Mouse (Mus musculus) limb, embryonic 13.5 days (tissue): ENCODE measurements around the gene Safb2. TPM values are rescaled to one million over a fixed set of nuclear protein-coding genes. Genes with fewer than 3 reads are reported as not detected.

ENCODE experiments used
- ATAC-seq: fragments of 200-750 bp; cut with Nextera tagmentation; 2 replicates; pipeline ENCODE4 v1.8.0; 2017; ENCODE audit warnings: low read depth, moderate number of reproducible peaks, moderate TSS enrichment; ENCODE audit not compliant: low FRiP score
- H3K27ac ChIP-seq: fragments of 300-500 bp; sonication (generic); 2 replicates; pipeline ENCODE4 v1.5.1; 2015; ENCODE audit warnings: inconsistent platforms, mild to moderate bottlenecking, moderate library complexity
- H3K27me3 ChIP-seq: fragments of 300-500 bp; sonication (generic); 2 replicates; pipeline ENCODE4 v1.6.1; 2015; ENCODE audit warnings: mild to moderate bottlenecking, inconsistent platforms
- H3K36me3 ChIP-seq: fragments of 300-500 bp; sonication (generic); 2 replicates; pipeline ENCODE4 v1.6.1; 2015; ENCODE audit warnings: inconsistent platforms, mild to moderate bottlenecking, moderate library complexity
- H3K4me1 ChIP-seq: fragments of 300-500 bp; sonication (generic); 2 replicates; pipeline ENCODE4 v1.6.1; 2015; ENCODE audit warnings: inconsistent platforms
- H3K4me2 ChIP-seq: fragments of 300-500 bp; sonication (generic); replicated peaks from 2 replicates; pipeline ENCODE4 v1.6.1; 2015; ENCODE audit warnings: inconsistent platforms, mild to moderate bottlenecking, moderate library complexity
- H3K4me3 ChIP-seq: fragments of 300-500 bp; sonication (generic); 2 replicates; pipeline ENCODE4 v1.5.1; 2015; ENCODE audit warnings: moderate library complexity, mild to moderate bottlenecking, inconsistent platforms
- H3K9ac ChIP-seq: fragments of 300-500 bp; sonication (generic); 2 replicates; pipeline ENCODE4 v1.6.1; 2015; ENCODE audit warnings: mild to moderate bottlenecking, inconsistent platforms
- H3K9me3 ChIP-seq: fragments of 300-500 bp; sonication (generic); 2 replicates; pipeline ENCODE4 v1.6.1; 2016; ENCODE audit warnings: inconsistent platforms
- WGBS: fragments of 180-500 bp; shearing (Covaris S2); methylation state at CpG from one replicate; pipeline ENCODE4 v1.1.7; 2015; 5-methylcytosine and 5-hydroxymethylcytosine counted together
- polyA plus RNA-seq: library from polyadenylated mRNA; unstranded; fragments of >200 nt; fragmentation: Nextera tagmentation; extraction: Ambion mirVana; gene quantifications from 2 replicates; pipeline ENCODE4 v1.2.1, GENCODE M21; 2015

The Safb2 gene
- polyA plus RNA-seq, 1 experiment from 2014 or later = 91.4 TPM

- WGBS = 92% methylated on average over 4 of the region's 4 CpGs
- Histone ChIP-seq H3K27me3 (no peaks in the 10 kb centered on the region), H3K9ac (no peak overlapping the region), H3K4me3 (no peak overlapping the region), H3K4me1 (no peaks in the 10 kb centered on the region), H3K4me2 (no peak overlapping the region), H3K36me3 (peaks cover 98% of the 10 kb centered on the region), H3K9me3 (no peaks in the 10 kb centered on the region), H3K27ac (no peak overlapping the region)
- ATAC-seq = no peak
Measured at GRCm38 (mm10) chr17:56570287-56570686, 14.1 kb downstream of the Safb2 start.

- Histone ChIP-seq H3K4me1 (no peaks in the 10 kb centered on the region), H3K9ac (no peak overlapping the region), H3K27ac (no peak overlapping the region), H3K27me3 (no peaks in the 10 kb centered on the region), H3K9me3 (no peaks in the 10 kb centered on the region), H3K36me3 (peaks cover 100% of the 10 kb centered on the region), H3K4me2 (no peak overlapping the region), H3K4me3 (no peak overlapping the region)
- ATAC-seq = no peak
- WGBS = 95% methylated on average over 4 of the region's 4 CpGs
Measured at GRCm38 (mm10) chr17:56567370-56567769, 17.0 kb downstream of the Safb2 start.

- peaks cover 100% of the 10 kb centered on the region for H3K36me3 ChIP-seq
- WGBS = 92% methylated on average over 5 of the region's 5 CpGs
- H3K27ac ChIP-seq = no peak overlapping the region
- no peaks in the 10 kb centered on the region for H3K27me3 ChIP-seq
- H3K4me1 ChIP-seq = no peaks in the 10 kb centered on the region
- no peak overlapping the region for H3K4me2 ChIP-seq
- no peaks in the 10 kb centered on the region for H3K9me3 ChIP-seq
- no peak overlapping the region for H3K9ac ChIP-seq
- no peak overlapping the region for H3K4me3 ChIP-seq
- ATAC-seq = no peak
Measured at GRCm38 (mm10) chr17:56566918-56567317, 17.5 kb downstream of the Safb2 start.

GRCm38 (mm10) chr17:56566293-56566692 is 18.1 kb downstream of the Safb2 start:
- ATAC-seq = no peak
- H3K27ac ChIP-seq = no peak overlapping the region
- H3K36me3 ChIP-seq = peaks cover 100% of the 10 kb centered on the region
- no peaks in the 10 kb centered on the region for H3K4me1 ChIP-seq
- WGBS = 94% methylated on average over 29 of the region's 29 CpGs
- H3K4me3 ChIP-seq = no peak overlapping the region
- H3K9me3 ChIP-seq = no peaks in the 10 kb centered on the region
- H3K4me2 ChIP-seq = no peak overlapping the region
- no peaks in the 10 kb centered on the region for H3K27me3 ChIP-seq
- H3K9ac ChIP-seq = no peak overlapping the region

GRCm38 (mm10) chr17:56561866-56562265 is 22.5 kb downstream of the Safb2 start:
- no peak for ATAC-seq
- Histone ChIP-seq H3K4me2 (no peak overlapping the region), H3K4me1 (no peaks in the 10 kb centered on the region), H3K9me3 (no peaks in the 10 kb centered on the region), H3K27me3 (no peaks in the 10 kb centered on the region), H3K27ac (no peak overlapping the region), H3K36me3 (peaks cover 62% of the 10 kb centered on the region), H3K9ac (no peak overlapping the region), H3K4me3 (no peak overlapping the region)
- 91% methylated on average over 2 of the region's 2 CpGs for WGBS

- no peak overlapping the region for H3K4me3 ChIP-seq
- WGBS = 81% methylated on average over 1 of the region's 1 CpGs
Measured at GRCm38 (mm10) chr17:56560131-56560530, 24.3 kb downstream of the Safb2 start.

GRCm38 (mm10) chr17:56559386-56559785 is 25.0 kb downstream of the Safb2 start:
- Histone ChIP-seq H3K4me3 (no peak overlapping the region), H3K9me3 (no peaks in the 10 kb centered on the region), H3K27me3 (no peaks in the 10 kb centered on the region), H3K36me3 (peaks cover 38% of the 10 kb centered on the region), H3K27ac (no peak overlapping the region), H3K9ac (no peak overlapping the region), H3K4me2 (no peak overlapping the region), H3K4me1 (no peaks in the 10 kb centered on the region)
- ATAC-seq = no peak
- WGBS = 75% methylated on average over 3 of the region's 3 CpGs

More at GRCm38 (mm10) chr17:56560131-56560530, 24.3 kb downstream of the Safb2 start:
- Histone ChIP-seq H3K27ac (no peak overlapping the region), H3K9ac (no peak overlapping the region), H3K36me3 (peaks cover 45% of the 10 kb centered on the region), H3K27me3 (no peaks in the 10 kb centered on the region), H3K4me2 (no peak overlapping the region), H3K9me3 (no peaks in the 10 kb centered on the region), H3K4me1 (no peaks in the 10 kb centered on the region)
- ATAC-seq = no peak

GRCm38 (mm10) chr17:56558448-56558847 is 25.9 kb downstream of the Safb2 start:
- Histone ChIP-seq H3K9me3 (no peaks in the 10 kb centered on the region), H3K4me2 (no peak overlapping the region), H3K4me1 (no peaks in the 10 kb centered on the region), H3K27ac (no peak overlapping the region), H3K9ac (no peak overlapping the region), H3K4me3 (no peak overlapping the region), H3K27me3 (no peaks in the 10 kb centered on the region), H3K36me3 (peaks cover 28% of the 10 kb centered on the region)
- 25% methylated on average over 3 of the region's 3 CpGs for WGBS
- peak; percentile 46; the same call in 1 of the 2 replicates for ATAC-seq

- H3K9ac ChIP-seq = no peak within 1 kb of the TSS
- no peak within 1 kb of the TSS for H3K4me3 ChIP-seq
- no peak for ATAC-seq
- 72% methylated on average over 20 of the region's 20 CpGs for WGBS
- no peak within 1 kb of the TSS for H3K27ac ChIP-seq
- H3K36me3 ChIP-seq = no peaks in the 10 kb centered on the region
- H3K27me3 ChIP-seq = no peaks in the 10 kb centered on the region
- no peak within 1 kb of the TSS for H3K4me2 ChIP-seq
- H3K9me3 ChIP-seq = no peaks in the 10 kb centered on the region
- no peaks in the 10 kb centered on the region for H3K4me1 ChIP-seq
Measured at GRCm38 (mm10) chr17:56554122-56554551, 30.2 kb downstream of the Safb2 start, which contains the start of gene Gm20219. Gm20219 (minus strand) TSS chr17:56554387.

- Histone ChIP-seq H3K27me3 (no peaks in the 10 kb centered on the region), H3K4me3 (no peak overlapping the region), H3K4me2 (no peak overlapping the region), H3K27ac (no peak overlapping the region), H3K4me1 (no peaks in the 10 kb centered on the region), H3K36me3 (no peaks in the 10 kb centered on the region), H3K9me3 (no peaks in the 10 kb centered on the region), H3K9ac (no peak overlapping the region)
- WGBS = 63% methylated on average over 5 of the region's 5 CpGs
- ATAC-seq = no peak
Measured at GRCm38 (mm10) chr17:56552781-56553363, 31.5 kb downstream of the Safb2 start.

GRCm38 (mm10) chr17:56551841-56552581 is 32.4 kb downstream of the Safb2 start:
- no peak overlapping the region for H3K9ac ChIP-seq
- WGBS = 76% methylated on average over 6 of the region's 6 CpGs
- ATAC-seq = no peak
- H3K27me3 ChIP-seq = no peaks in the 10 kb centered on the region
- H3K4me1 ChIP-seq = no peaks in the 10 kb centered on the region
- H3K9me3 ChIP-seq = no peaks in the 10 kb centered on the region
- H3K4me3 ChIP-seq = no peak overlapping the region
- no peak overlapping the region for H3K4me2 ChIP-seq
- H3K36me3 ChIP-seq = no peaks in the 10 kb centered on the region
- no peak overlapping the region for H3K27ac ChIP-seq

- H3K9ac ChIP-seq = no peak overlapping the region
- H3K27ac ChIP-seq = no peak overlapping the region
- no peak overlapping the region for H3K4me3 ChIP-seq
- H3K36me3 ChIP-seq = no peaks in the 10 kb centered on the region
- no peak overlapping the region for H3K4me2 ChIP-seq
- no peaks in the 10 kb centered on the region for H3K9me3 ChIP-seq
- no peaks in the 10 kb centered on the region for H3K4me1 ChIP-seq
- H3K27me3 ChIP-seq = no peaks in the 10 kb centered on the region
- 76% methylated on average over 12 of the region's 12 CpGs for WGBS
- ATAC-seq = no peak
Measured at GRCm38 (mm10) chr17:56550784-56551475, 33.5 kb downstream of the Safb2 start.
